Mouse (Mus musculus): ENCODE results near the gene Ap2s1. TPM values are rescaled to one million over a fixed set of nuclear protein-coding genes. Genes with fewer than 3 reads are reported as not detected.

Ap2s1 gene
- total RNA-seq, 4 experiments from 2014 or later, result 243 to 255 (median 246) TPM

GRCm38 (mm10) chr7:16752016-16752415, 13.8 kb downstream of the Ap2s1 start:
- peak; percentile 28 to 33 for DNase-seq (ENCODE audit: low spot score in 2 of 2)

- no peak for DNase-seq (ENCODE audit: low spot score in 2 of 2)
Observed at GRCm38 (mm10) chr7:16755362-16756017, 17.3 kb downstream of the Ap2s1 start.

- peak in 1 of 2 experiments; percentile 20 for DNase-seq (ENCODE audit: low spot score in 2 of 2)
Observed at GRCm38 (mm10) chr7:16758872-16759574, 20.8 kb downstream of the Ap2s1 start.

GRCm38 (mm10) chr7:16760292-16760691, 22.1 kb downstream of the Ap2s1 start:
- DNase-seq (ENCODE audit: low spot score in 2 of 2), result no peak

GRCm38 (mm10) chr7:16761005-16761481, 22.8 kb downstream of the Ap2s1 start:
- no peak for DNase-seq (ENCODE audit: low spot score in 2 of 2)

GRCm38 (mm10) chr7:16761630-16762029, 23.4 kb downstream of the Ap2s1 start:
- no peak for DNase-seq (ENCODE audit: low spot score in 2 of 2)

GRCm38 (mm10) chr7:16763463-16764218, 25.4 kb downstream of the Ap2s1 start:
- DNase-seq (ENCODE audit: low spot score in 2 of 2), result no peak

- DNase-seq (ENCODE audit: low spot score in 2 of 2), result no peak
Observed at GRCm38 (mm10) chr7:16766443-16766842, 28.2 kb downstream of the Ap2s1 start.

- DNase-seq (ENCODE audit: low spot score in 2 of 2), result no peak
Observed at GRCm38 (mm10) chr7:16775888-16776287, 37.7 kb downstream of the Ap2s1 start.

GRCm38 (mm10) chr7:16780076-16780475, 41.9 kb downstream of the Ap2s1 start:
- DNase-seq (ENCODE audit: low spot score in 2 of 2), result no peak

GRCm38 (mm10) chr7:16780825-16781554, 42.8 kb downstream of the Ap2s1 start, which contains the start of gene Slc1a5:
Gene Slc1a5, plus strand, starts transcription at chr7:16781340.
- DNase-seq (ENCODE audit: low spot score in 2 of 2), result peak; percentile 62 to 69

- DNase-seq (ENCODE audit: low spot score in 2 of 2), result no peak
Observed at GRCm38 (mm10) chr7:16781555-16781815, 43.3 kb downstream of the Ap2s1 start.

- no peak for DNase-seq (ENCODE audit: low spot score in 2 of 2)
Observed at GRCm38 (mm10) chr7:16781816-16782554, 43.8 kb downstream of the Ap2s1 start.

GRCm38 (mm10) chr7:16782555-16783125, 44.4 kb downstream of the Ap2s1 start:
- DNase-seq (ENCODE audit: low spot score in 2 of 2), result no peak

GRCm38 (mm10) chr7:16783224-16783688, 45.0 kb downstream of the Ap2s1 start:
- DNase-seq (ENCODE audit: low spot score in 2 of 2), result no peak

GRCm38 (mm10) chr7:16783758-16784415, 45.7 kb downstream of the Ap2s1 start:
- no peak for DNase-seq (ENCODE audit: low spot score in 2 of 2)

- no peak for DNase-seq (ENCODE audit: low spot score in 2 of 2)
Observed at GRCm38 (mm10) chr7:16784498-16784976, 46.3 kb downstream of the Ap2s1 start.

- DNase-seq (ENCODE audit: low spot score in 2 of 2), result no peak
Observed at GRCm38 (mm10) chr7:16785541-16786083, 47.4 kb downstream of the Ap2s1 start.

GRCm38 (mm10) chr7:16792316-16792715, 54.1 kb downstream of the Ap2s1 start:
- DNase-seq (ENCODE audit: low spot score in 2 of 2), result no peak
